In the genomic region with DNA sequence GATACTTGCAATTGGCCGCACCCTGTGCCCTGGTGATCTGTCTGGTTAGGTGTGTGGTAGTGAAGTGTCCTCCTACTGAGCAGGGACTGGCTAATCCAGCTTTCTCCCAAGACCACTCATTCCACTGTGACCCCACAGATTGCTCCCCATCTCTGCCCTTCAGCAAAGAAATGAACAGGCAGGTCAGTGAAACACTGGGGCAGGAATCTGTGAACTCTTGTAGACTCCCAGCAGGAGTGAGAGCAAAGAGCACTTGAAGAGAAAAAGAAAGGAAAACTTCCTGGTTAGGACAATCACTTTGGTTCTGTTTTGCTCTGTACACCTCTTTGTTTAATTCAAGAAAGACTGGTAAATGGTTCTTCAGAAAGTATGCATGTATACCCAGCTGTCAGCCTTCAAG, we compare ENCODE assay signal across 10 mouse cellular contexts. TPM values are rescaled to one million over a fixed set of nuclear protein-coding genes. Genes with fewer than 3 reads are reported as not detected.
DNase-seq lines count a peak whose midpoint lies in the region; ATAC-seq and TF ChIP-seq lines count a peak whose summit lies in the region.
"Had no signal": no experiment of that assay in that cellular context is flagged by ENCODE, and none has a peak within 500 bp of the region (broad histone marks: within the 10 kb centered on the region; RNA-seq: fewer than 3 reads in every experiment).

No protein-coding gene starts in this region.

- peak overlapping the region; percentile 76 for H3K9ac ChIP-seq in embryonic facial prominence, embryonic 13.5 days
- peak overlapping the region; percentile 49 for H3K9ac ChIP-seq in intestine, embryonic 16.5 days (ENCODE audit: low read depth, low read length)
- peak overlapping the region; percentile 61 for H3K9ac ChIP-seq in midbrain, postnatal 0 days (replicated peaks; ENCODE audit: low read length, poor library complexity, severe bottlenecking)

- H3K27ac ChIP-seq in left cerebral cortex, adult 2 months = peak overlapping the region; percentile 93
- H3K27ac ChIP-seq in embryonic facial prominence, embryonic 13.5 days = no peak overlapping the region; the same call in 1 of the 2 replicates
- H3K27ac ChIP-seq in intestine, embryonic 16.5 days (ENCODE audit: low read length) = no peak overlapping the region
- no peak overlapping the region for H3K27ac ChIP-seq in midbrain, postnatal 0 days (ENCODE audit: low read depth, low read length)

- H3K4me3 ChIP-seq in left cerebral cortex, adult 2 months = peak overlapping the region; percentile 72
- H3K4me3 ChIP-seq in embryonic facial prominence, embryonic 13.5 days = peak overlapping the region; percentile 67
- H3K4me3 ChIP-seq in intestine, embryonic 16.5 days (ENCODE audit: low read length) = peak overlapping the region; percentile 67
- H3K4me3 ChIP-seq in midbrain, postnatal 0 days (ENCODE audit: low read depth, low read length) = peak overlapping the region; percentile 74
- H3K4me3 ChIP-seq: erythroblast, embryonic 14.5 days had no signal

- intact Hi-C loops in left cerebral cortex, adult 2 months (cut with DNase I) = loop anchor here (2.0 to 5.0 kb wide), 10 partner anchors 184 to 1303 kb away; a partner anchor contains a TSS

- ATAC-seq in embryonic facial prominence, embryonic 13.5 days (ENCODE audit: insufficient number of reproducible peaks, insufficient read depth, low FRiP score, low TSS enrichment, low read depth) = no peak
- ATAC-seq in intestine, embryonic 16.5 days = no peak
- no peak for ATAC-seq in midbrain, postnatal 0 days (ENCODE audit: low FRiP score)

- DNase-seq in left cerebral cortex, adult 2 months (ENCODE audit: extremely low spot score in 1 of 2, low spot score in 2 of 2) = no peak
- no peak for DNase-seq in left cerebral cortex, adult 18-20 months (ENCODE audit: low spot score in 2 of 2)
- no peak for DNase-seq in midbrain, postnatal 0 days (ENCODE audit: low spot score)
- DNase-seq in embryo, embryonic 9.5 days (ENCODE audit: extremely low spot score) = no peak
- no peak for DNase-seq in spleen, postnatal 36 days (ENCODE audit: low spot score in 2 of 2)
- DNase-seq in frontal cortex, postnatal 25 days (ENCODE audit: low spot score in 2 of 2) = no peak

- no peak for TF ChIP-seq CTCF in left cerebral cortex, adult 2 months (IDR thresholded peaks at IDR 0.05)
- no peak for TF ChIP-seq CTCF in midbrain, postnatal 0 days (IDR thresholded peaks at IDR 0.05)

- whole genome bisulfite sequencing in embryonic facial prominence, embryonic 13.5 days = 27% methylated on average over 1 of the region's 1 CpGs
- 30% methylated on average over 1 of the region's 1 CpGs for WGBS in intestine, embryonic 16.5 days
- 33% methylated on average over 1 of the region's 1 CpGs for WGBS in midbrain, postnatal 0 days

- H3K9me3 ChIP-seq in embryonic facial prominence, embryonic 13.5 days = no peaks in the 10 kb centered on the region
- H3K9me3 ChIP-seq in intestine, embryonic 16.5 days (ENCODE audit: control insufficient read depth, low read length) = no peaks in the 10 kb centered on the region
- no peaks in the 10 kb centered on the region for H3K9me3 ChIP-seq in midbrain, postnatal 0 days (ENCODE audit: low read length)

- peaks cover 20% of the 10 kb centered on the region for H3K4me1 ChIP-seq in embryonic facial prominence, embryonic 13.5 days
- H3K4me1 ChIP-seq in intestine, embryonic 16.5 days (ENCODE audit: control insufficient read depth, insufficient read depth, low read length) = peaks cover 4% of the 10 kb centered on the region
- H3K4me1 ChIP-seq in midbrain, postnatal 0 days (ENCODE audit: insufficient read depth, low read length) = no peaks in the 10 kb centered on the region; the same call in 1 of the 2 replicates

- no peaks in the 10 kb centered on the region for H3K36me3 ChIP-seq in embryonic facial prominence, embryonic 13.5 days
- H3K36me3 ChIP-seq in intestine, embryonic 16.5 days (ENCODE audit: control insufficient read depth, insufficient read depth, low read length) = no peaks in the 10 kb centered on the region
- no peaks in the 10 kb centered on the region for H3K36me3 ChIP-seq in midbrain, postnatal 0 days (ENCODE audit: insufficient read depth, low read length)

- H3K27me3 ChIP-seq in embryonic facial prominence, embryonic 13.5 days = no peaks in the 10 kb centered on the region
- no peaks in the 10 kb centered on the region for H3K27me3 ChIP-seq in intestine, embryonic 16.5 days (replicated peaks; ENCODE audit: control insufficient read depth, insufficient read depth, low read length)
- H3K27me3 ChIP-seq in midbrain, postnatal 0 days (ENCODE audit: insufficient read depth, low read length) = no peaks in the 10 kb centered on the region

- H3K4me2 ChIP-seq in embryonic facial prominence, embryonic 13.5 days = peak overlapping the region; percentile 82
- H3K4me2 ChIP-seq in intestine, embryonic 16.5 days (ENCODE audit: low read depth, low read length) = peak overlapping the region; percentile 77
- peak overlapping the region; percentile 64 for H3K4me2 ChIP-seq in midbrain, postnatal 0 days (ENCODE audit: low read depth, low read length, poor library complexity, severe bottlenecking)

RNA-seq across cellular contexts. Expression of a gene that starts 1.8 kb away (rescaled TPM):
- 10 to 100 TPM; 29.8 to 32.3 TPM for total RNA-seq in left cerebral cortex, adult 2 months (2021)
- total RNA-seq in left cerebral cortex, adult 18-20 months (2021) = 10 to 100 TPM; 28.9 to 29.9 TPM
- polyA plus RNA-seq in embryonic facial prominence, embryonic 13.5 days (2015; fragmentation: Nextera tagmentation; extraction: Ambion mirVana) = 29.6 and 33.0 TPM in 2 replicates
- 12.4 and 13.3 TPM in 2 replicates for polyA plus RNA-seq in intestine, embryonic 16.5 days (2015; fragmentation: Nextera tagmentation; extraction: Ambion mirVana)
- 28.5 and 29.0 TPM in 2 replicates for total RNA-seq in midbrain, postnatal 0 days (2014; rRNA removed)
- polyA plus RNA-seq in midbrain, postnatal 0 days (2015; fragmentation: Nextera tagmentation; extraction: Ambion mirVana) = 29.0 and 29.8 TPM in 2 replicates
- total RNA-seq: MEL had no signal
- polyA plus RNA-seq: erythroblast, embryonic 14.5 days had no signal
